Comparison of ENCODE assay signal across 13 mouse cellular contexts in genomic region chr9:67071596-67071995, GRCm38 (mm10). TPM values are rescaled to one million over a fixed set of nuclear protein-coding genes. Genes with fewer than 3 reads are reported as not detected.
DNase-seq lines count a peak whose midpoint lies in the region; ATAC-seq lines count a peak whose summit lies in the region.
"Had no signal": no experiment of that assay in that cellular context is flagged by ENCODE, and none has a peak within 500 bp of the region (broad histone marks: within the 10 kb centered on the region; RNA-seq: fewer than 3 reads in every experiment).

No protein-coding gene starts in this region.

- 0 out of 2 replicates have a peak overlapping the region, but pooled peaks have one; percentile 10 for H3K4me2 ChIP-seq in kidney, embryonic 16.5 days (replicated peaks; ENCODE audit: low read depth, low read length)
- no peak overlapping the region for H3K4me2 ChIP-seq in liver, embryonic 11.5 days
- H3K4me2 ChIP-seq: liver, embryonic 15.5 days had no signal

- H3K4me1 ChIP-seq in kidney, embryonic 16.5 days (ENCODE audit: insufficient read depth, low read length): peaks cover 10% of the 10 kb centered on the region
- H3K4me1 ChIP-seq in limb, embryonic 10.5 days: peaks cover 10% of the 10 kb centered on the region
- peaks cover 5% of the 10 kb centered on the region for H3K4me1 ChIP-seq in liver, embryonic 11.5 days (replicated peaks; ENCODE audit: control insufficient read depth, insufficient read depth, low read length)

- no peaks in the 10 kb centered on the region for H3K27me3 ChIP-seq in kidney, embryonic 16.5 days (ENCODE audit: insufficient read depth, low read length)
- H3K27me3 ChIP-seq in limb, embryonic 10.5 days (ENCODE audit: low read depth, poor library complexity, severe bottlenecking): no peaks in the 10 kb centered on the region
- H3K27me3 ChIP-seq in liver, embryonic 11.5 days (replicated peaks; ENCODE audit: control insufficient read depth, insufficient read depth, low read length): no peaks in the 10 kb centered on the region
- H3K27me3 ChIP-seq: liver, embryonic 15.5 days had no signal

- H3K36me3 ChIP-seq in kidney, embryonic 16.5 days (ENCODE audit: insufficient read depth, low read length): no peaks in the 10 kb centered on the region
- H3K36me3 ChIP-seq in limb, embryonic 10.5 days: no peaks in the 10 kb centered on the region
- no peaks in the 10 kb centered on the region for H3K36me3 ChIP-seq in liver, embryonic 11.5 days (ENCODE audit: control insufficient read depth, insufficient read depth, low read length)
- H3K36me3 ChIP-seq: liver, embryonic 15.5 days had no signal

- 17% methylated on average over 7 of the region's 7 CpGs for WGBS in kidney, embryonic 16.5 days
- 53% methylated on average over 7 of the region's 7 CpGs for WGBS in limb, embryonic 10.5 days
- 52% methylated on average over 7 of the region's 7 CpGs for WGBS in liver, embryonic 11.5 days

- peak; percentile 21 for DNase-seq in adrenal gland, postnatal 10 days
- DNase-seq in adrenal gland, adult 8-10 months: no peak
- no peak for DNase-seq in kidney, postnatal 25 days
- peak; percentile 6 to 49 for DNase-seq in adrenal gland, postnatal 36 days
- DNase-seq in limb, embryonic 10.5 days (ENCODE audit: low spot score): no peak
- no peak for DNase-seq in right cerebral cortex, postnatal 14 days
- no peak for DNase-seq in liver, embryonic 11.5 days (ENCODE audit: low spot score)
- DNase-seq: gastrocnemius, postnatal 10 days; layer of hippocampus, adult 9-11 months had no signal

- H3K27ac ChIP-seq in kidney, embryonic 16.5 days (ENCODE audit: low read length): peak overlapping the region; percentile 95
- H3K27ac ChIP-seq in limb, embryonic 10.5 days: 0 out of 2 replicates have a peak overlapping the region, but pooled peaks have one; percentile 9
- H3K27ac ChIP-seq in liver, embryonic 11.5 days (ENCODE audit: low read depth, low read length): no peak overlapping the region
- H3K27ac ChIP-seq: liver, embryonic 15.5 days had no signal

- peak; percentile 37; the same call in 1 of the 2 replicates for ATAC-seq in kidney, embryonic 16.5 days (ENCODE audit: low FRiP score, low TSS enrichment)
- no peak for ATAC-seq in liver, embryonic 11.5 days (replicated peaks; ENCODE audit: low FRiP score)
- ATAC-seq: midbrain, embryonic 16.5 days had no signal

- no peaks in the 10 kb centered on the region for H3K9me3 ChIP-seq in kidney, embryonic 16.5 days (ENCODE audit: low read length)
- no peaks in the 10 kb centered on the region for H3K9me3 ChIP-seq in limb, embryonic 10.5 days (replicated peaks)
- no peaks in the 10 kb centered on the region for H3K9me3 ChIP-seq in liver, embryonic 11.5 days (ENCODE audit: control insufficient read depth, low read length)
- H3K9me3 ChIP-seq: liver, embryonic 15.5 days had no signal

- peak overlapping the region; percentile 34; the same call in 1 of the 2 replicates for H3K9ac ChIP-seq in kidney, embryonic 16.5 days (replicated peaks; ENCODE audit: low read length)
- H3K9ac ChIP-seq in liver, embryonic 11.5 days (ENCODE audit: low read depth, low read length): no peak overlapping the region
- H3K9ac ChIP-seq: liver, embryonic 15.5 days had no signal

- H3K4me3 ChIP-seq in kidney, embryonic 16.5 days (ENCODE audit: low read length): no peak overlapping the region
- H3K4me3 ChIP-seq in limb, embryonic 10.5 days: no peak overlapping the region
- H3K4me3 ChIP-seq in liver, embryonic 11.5 days (ENCODE audit: low read depth, low read length): no peak overlapping the region
- H3K4me3 ChIP-seq: erythroblast, embryonic 14.5 days; liver, embryonic 15.5 days had no signal

RNA-seq across cellular contexts. Expression of gene Tpm1, which starts 22.4 kb away (rescaled TPM):
- 100 to 1,000 TPM; 371 to 920 TPM for total RNA-seq in adrenal gland, postnatal 10 days (2021)
- total RNA-seq in adrenal gland, adult 8-10 months (2022): 100 to 1,000 TPM; 153 to 277 (median 212) TPM
- 578 and 635 TPM in 2 replicates for polyA plus RNA-seq in kidney, embryonic 16.5 days (2015; fragmentation: Nextera tagmentation; extraction: Ambion mirVana)
- total RNA-seq in adrenal gland, postnatal 36 days (2021): 100 to 1,000 TPM; 145 to 272 TPM
- polyA plus RNA-seq in limb, embryonic 10.5 days (2016; fragmentation: Nextera tagmentation; extraction: Ambion mirVana): 252 and 286 TPM in 2 replicates
- 378 and 420 TPM in 2 replicates for polyA plus RNA-seq in liver, embryonic 11.5 days (2014; fragmentation: Nextera tagmentation; extraction: Ambion mirVana)

Comparison
In these comparisons a context has a peak if more than half of its experiments do, and no peak if none do; other contexts are left out.
1. DNase-seq: peak in adrenal gland, postnatal 10 days (single experiment) and adrenal gland, postnatal 36 days (2 of 2); none in adrenal gland, adult 8-10 months (single experiment), kidney, postnatal 25 days (0 of 2), limb, embryonic 10.5 days (single experiment), right cerebral cortex, postnatal 14 days (single experiment) and liver, embryonic 11.5 days (single experiment).